Mouse (Mus musculus) cerebellum, adult (tissue): Measurements from ENCODE around the gene Gm26602.
A peak's percentile ranks its signal among the peaks of the same experiment; 100 is the strongest.

Source experiments
- ATAC-seq: cut with Nextera tagmentation; 2 replicates; pipeline ENCODE4 v1.9.2; 2017; ENCODE audit warnings: mild to moderate bottlenecking, moderate library complexity, mixed read lengths; ENCODE audit not compliant: insufficient number of reproducible peaks, low FRiP score, low TSS enrichment

Gene Gm26602

DNA sequence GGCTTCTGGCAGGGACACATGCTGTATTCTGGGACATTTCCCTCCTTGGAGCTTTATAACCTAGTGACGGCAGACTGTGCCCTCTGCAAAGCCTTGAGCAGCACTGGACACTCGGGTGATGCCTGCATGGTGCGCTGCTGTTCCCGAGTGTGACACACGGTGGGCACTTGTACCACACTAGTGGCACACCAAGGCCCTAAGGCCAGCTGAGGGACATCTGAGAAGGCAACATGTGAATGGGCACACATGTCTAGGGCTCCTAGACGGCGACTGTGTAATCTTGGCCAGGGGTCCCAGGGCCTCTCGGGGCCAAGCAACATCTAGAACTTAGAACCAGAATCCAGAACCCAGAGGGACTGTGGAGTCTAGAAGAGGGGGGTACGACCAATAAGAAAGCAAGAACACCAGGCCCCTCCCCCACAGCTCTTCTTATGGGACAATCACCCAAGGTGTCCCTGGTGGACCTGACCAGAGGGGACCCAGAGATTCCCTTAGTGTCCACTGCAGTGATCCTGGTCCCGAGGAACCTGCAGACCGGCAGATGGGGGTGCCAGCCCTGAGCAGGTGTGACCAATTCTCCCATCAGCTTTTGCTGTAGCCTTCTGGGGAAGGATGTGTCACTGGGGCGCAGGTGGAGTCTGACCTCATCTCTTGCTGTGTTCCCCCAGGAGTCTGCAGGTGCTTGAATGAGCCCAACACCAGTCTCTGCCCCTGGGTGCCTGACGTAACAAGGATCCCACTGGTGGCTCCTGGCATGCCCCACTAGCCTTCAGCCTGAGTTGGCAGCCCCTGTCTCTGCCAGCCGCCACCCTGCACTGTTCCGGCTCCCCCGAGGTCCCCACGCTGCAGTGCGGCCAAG is 19.5 kb downstream of the Gm26602 start:
- ATAC-seq, result no peak

GRCm38 (mm10) chr10:79930826-79931186 is 20.1 kb downstream of the Gm26602 start:
- ATAC-seq, result no peak

GRCm38 (mm10) chr10:79931797-79932196 is 21.1 kb downstream of the Gm26602 start:
- ATAC-seq, result no peak

DNA sequence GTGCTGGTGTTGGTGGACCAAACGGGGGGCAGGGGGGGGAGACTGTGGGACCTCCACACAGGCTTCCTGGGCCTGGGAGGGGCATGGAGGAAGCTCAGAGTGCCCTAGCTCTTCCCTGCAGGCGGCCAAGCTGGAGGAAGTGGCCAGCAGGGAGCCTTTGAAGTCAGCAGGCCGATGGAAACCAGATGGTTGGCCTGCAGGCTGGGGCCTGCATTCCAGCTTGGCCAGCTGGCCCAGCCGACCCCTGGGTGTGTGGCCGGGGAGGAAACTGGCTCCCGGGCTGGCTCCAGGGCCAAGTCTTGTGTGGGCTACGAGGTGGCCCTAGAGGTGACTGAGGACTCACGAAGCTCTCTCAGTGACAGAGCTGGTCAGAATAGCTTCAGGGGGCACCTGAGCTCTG is 22.1 kb downstream of the Gm26602 start:
- peak; percentile 10; the same call in 1 of the 2 replicates for ATAC-seq

- no peak for ATAC-seq
These were observed 22.6 kb downstream of the Gm26602 start for GRCm38 (mm10) chr10:79933145-79933679.

- no peak for ATAC-seq
These were observed 23.2 kb downstream of the Gm26602 start for GRCm38 (mm10) chr10:79933861-79934260.

GRCm38 (mm10) chr10:79934272-79934721 is 23.6 kb downstream of the Gm26602 start:
- no peak for ATAC-seq

- no peak for ATAC-seq
These were observed 24.3 kb downstream of the Gm26602 start for GRCm38 (mm10) chr10:79934794-79935569.

GRCm38 (mm10) chr10:79936284-79936910 is 25.7 kb downstream of the Gm26602 start:
- ATAC-seq, result no peak

GRCm38 (mm10) chr10:79936911-79937441 is 26.3 kb downstream of the Gm26602 start:
- ATAC-seq, result peak; percentile 29; the same call in 1 of the 2 replicates

DNA sequence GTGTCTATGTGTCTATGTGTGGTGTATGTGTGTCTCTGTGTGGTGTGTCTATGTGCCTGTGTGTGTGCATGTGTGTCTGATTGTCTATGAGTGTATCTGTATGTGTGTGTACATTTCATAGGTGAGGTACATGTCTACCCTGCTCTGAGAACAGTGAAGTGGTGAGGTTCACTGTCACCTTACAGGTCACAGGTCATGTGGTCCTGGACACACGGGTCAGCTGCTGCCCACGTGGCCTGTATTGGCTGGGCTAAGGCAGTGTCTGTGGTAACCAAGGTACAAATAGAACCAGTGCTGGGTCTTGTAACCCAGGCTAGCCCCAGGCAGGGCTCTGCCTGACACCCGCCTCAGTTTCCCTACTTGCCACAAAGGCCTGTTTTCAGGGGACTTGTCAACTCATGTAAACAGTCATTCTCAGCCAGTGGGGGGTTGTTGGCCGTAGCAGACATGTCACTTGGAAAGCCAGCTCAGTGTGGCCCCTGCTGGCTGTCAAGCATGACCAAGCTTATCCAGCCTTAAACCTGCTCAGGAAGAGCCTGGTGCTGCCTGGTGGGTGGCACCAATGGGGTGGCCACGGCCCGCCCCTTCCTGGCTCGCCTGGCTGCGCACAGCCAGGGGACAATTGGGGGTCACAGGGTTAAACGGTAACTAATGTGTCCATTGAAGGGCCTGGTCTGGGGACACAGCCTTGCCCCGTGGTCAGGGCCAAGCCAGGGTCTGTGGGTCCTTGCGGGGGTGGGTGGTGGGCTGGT is 27.3 kb downstream of the Gm26602 start:
- ATAC-seq, result no peak

GRCm38 (mm10) chr10:79940749-79941148 is 30.1 kb downstream of the Gm26602 start:
- ATAC-seq, result no peak

DNA sequence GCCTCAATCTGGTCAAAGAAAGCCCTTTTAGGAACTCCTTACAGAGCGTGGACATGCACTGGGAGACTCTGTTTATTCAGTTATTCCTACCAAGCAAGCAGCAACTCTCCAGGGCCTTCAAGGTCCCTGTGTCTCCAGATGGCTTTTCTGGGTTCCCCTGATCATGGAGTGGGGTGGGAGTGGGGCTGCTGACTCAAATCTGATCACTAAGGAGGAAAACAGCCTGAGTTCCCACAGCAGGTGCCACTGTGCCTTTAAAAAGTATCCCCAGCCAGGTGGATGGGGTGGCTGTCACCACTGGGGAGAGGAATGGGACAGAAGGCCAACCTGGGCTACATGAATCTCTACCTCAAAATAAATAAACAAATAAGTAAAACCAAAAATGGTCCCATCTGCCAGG is 32.3 kb downstream of the Gm26602 start:
- no peak for ATAC-seq

- no peak for ATAC-seq
These were observed 32.8 kb downstream of the Gm26602 start for GRCm38 (mm10) chr10:79943471-79943901.

GRCm38 (mm10) chr10:79945507-79946234 is 35.0 kb downstream of the Gm26602 start:
- no peak for ATAC-seq

- no peak for ATAC-seq
These were observed 36.2 kb downstream of the Gm26602 start for GRCm38 (mm10) chr10:79946752-79947322.

DNA sequence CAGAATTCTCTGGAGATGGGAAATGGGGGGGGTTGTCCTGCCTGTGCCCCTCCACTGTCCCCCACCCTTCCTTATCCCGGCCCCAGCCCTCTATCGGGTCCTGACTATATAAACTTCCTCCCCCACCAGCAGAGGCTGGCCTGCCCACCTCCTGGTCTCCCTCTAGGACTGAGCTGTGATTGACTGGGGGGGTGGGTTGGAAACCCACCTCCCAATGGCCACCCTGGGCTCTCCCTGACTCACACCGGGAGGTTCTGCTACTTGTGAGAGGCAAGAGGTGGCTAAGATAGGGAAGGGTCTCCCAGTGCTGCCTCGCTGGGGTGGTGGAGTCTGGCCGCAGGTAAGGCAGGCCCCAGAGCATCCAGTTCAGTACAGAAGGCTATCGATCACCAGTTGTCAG is 36.8 kb downstream of the Gm26602 start:
- no peak for ATAC-seq

DNA sequence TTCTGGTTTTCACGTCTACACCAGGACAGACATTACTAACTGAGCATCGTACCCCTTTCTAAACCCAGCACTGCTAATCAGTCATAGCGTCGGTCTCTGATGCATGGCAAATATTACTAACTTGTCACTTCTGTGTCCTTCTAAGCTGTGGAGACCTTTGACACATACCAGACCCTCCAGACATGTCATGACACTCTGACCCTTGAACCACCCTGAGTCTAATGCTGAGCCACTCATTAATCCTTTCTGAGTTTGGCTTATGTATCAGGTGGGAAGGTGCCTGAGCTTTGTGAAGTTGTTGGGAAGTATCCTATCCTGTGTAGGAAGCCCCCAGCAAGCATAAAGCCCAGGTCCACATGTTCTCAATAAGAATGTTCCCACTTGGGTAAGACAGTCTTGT is 39.2 kb downstream of the Gm26602 start:
- no peak for ATAC-seq

DNA sequence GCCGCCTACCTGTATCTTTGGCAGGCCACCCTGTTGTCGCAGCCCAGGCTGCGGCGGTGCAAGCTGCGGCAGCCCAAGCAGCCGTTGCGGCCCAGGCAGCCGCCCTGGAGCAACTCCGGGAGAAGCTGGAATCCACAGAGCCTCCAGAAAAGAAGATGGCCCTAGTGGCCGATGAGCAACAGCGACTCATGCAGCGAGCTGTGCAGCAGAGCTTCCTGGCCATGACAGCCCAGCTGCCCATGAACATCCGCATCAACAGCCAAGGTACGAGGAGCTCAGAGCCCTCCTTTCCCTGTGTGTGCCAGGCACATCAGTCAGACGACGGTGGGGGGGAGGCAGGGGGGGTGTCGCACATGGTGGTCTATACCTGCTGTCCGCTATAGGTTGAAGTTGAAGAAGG is 40.0 kb downstream of the Gm26602 start:
- no peak for ATAC-seq
